Mouse (Mus musculus): ENCODE results near the gene Fzd9. TPM values are rescaled to one million over a fixed set of nuclear protein-coding genes. Genes with fewer than 3 reads are reported as not detected.

The Fzd9 gene
- 1 to 10 TPM; 1.3 to 1.9 (median 1.6) TPM for total RNA-seq (2022)

DNA sequence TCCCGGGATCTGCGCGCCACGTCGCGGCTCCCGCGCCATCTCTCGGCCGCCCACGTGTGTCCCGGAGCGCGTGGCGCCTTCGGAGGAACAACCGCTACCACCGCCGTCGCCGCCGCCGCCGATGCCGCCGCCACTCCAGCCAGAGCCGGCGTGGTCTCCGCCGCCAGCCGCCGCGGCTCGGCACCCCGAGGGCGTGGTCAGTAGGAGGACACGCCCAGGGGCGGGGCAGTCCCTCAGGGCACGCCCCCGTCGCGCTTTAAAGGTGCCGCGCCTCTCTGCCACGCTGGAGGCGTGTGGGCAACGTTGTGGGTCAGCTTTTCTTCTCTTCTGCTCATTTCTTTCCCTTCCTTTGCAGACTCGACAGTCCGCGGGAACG is at the start of gene Fzd9:
TSS of gene Fzd9 (minus strand) at position 152 of the 376 bp plus-strand sequence.
- DNase-seq (ENCODE audit: low spot score), result peak; percentile 65

DNA sequence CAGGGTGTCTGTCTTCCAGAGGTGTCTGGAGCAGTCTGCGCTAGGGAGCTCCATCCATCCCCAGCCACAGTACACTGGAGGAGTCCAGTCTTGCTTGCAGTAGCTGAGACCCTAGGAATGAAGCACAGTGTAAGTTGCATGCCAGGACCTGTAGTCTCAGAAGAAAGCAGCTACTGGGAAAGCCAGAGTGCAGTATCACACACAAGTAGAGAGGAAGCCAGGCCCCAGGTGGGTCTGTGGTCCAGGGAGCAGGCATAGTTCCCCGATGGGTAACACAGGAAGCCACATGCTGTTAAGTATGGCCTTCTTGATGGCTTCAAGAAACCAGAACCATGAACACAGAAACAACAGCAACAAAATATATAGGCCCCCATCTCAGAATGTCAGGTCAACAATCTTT is 41.0 kb upstream of the Fzd9 start:
- no peak for DNase-seq (ENCODE audit: low spot score)

DNA sequence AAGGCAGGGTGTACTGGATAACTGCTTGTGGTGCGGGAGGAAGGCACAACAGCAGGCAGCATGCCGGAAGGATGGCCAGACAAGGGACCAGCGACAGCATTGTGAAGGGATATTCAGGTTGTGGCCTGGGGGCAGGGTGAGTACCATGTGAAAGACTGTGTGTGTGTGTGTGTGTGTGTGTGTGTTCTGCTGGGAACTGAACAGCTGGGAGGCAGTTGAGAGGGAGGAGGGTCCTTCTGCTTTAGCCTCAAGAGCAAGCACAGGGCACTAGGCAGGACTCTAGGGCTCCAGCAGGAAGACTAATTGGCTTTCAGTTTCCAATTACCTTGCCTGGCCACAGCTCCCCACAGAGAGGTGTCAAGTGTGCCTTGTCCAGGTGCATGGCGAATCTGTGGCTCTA is 40.2 kb upstream of the Fzd9 start:
- no peak for DNase-seq (ENCODE audit: low spot score)

DNA sequence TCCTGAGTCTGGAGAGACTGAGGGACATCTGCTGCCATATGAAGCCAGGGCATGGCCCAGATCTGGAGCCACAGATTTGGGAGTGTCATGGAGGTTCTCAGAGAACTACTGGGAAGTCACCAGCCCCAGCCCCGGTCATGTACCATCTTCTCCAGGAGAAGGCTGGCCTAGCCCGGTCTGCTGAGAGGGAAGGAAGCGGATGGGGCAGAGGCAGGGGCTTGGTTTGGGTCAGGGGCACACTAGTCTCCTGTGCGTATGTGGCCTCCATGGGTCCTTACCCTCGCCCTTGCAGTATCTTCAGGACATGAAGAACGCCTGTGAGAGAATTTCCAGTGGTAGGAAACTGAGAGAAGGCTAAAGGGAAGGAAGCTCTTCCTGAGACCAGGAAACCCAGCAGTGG is 39.7 kb upstream of the Fzd9 start:
- no peak for DNase-seq (ENCODE audit: low spot score)

DNA sequence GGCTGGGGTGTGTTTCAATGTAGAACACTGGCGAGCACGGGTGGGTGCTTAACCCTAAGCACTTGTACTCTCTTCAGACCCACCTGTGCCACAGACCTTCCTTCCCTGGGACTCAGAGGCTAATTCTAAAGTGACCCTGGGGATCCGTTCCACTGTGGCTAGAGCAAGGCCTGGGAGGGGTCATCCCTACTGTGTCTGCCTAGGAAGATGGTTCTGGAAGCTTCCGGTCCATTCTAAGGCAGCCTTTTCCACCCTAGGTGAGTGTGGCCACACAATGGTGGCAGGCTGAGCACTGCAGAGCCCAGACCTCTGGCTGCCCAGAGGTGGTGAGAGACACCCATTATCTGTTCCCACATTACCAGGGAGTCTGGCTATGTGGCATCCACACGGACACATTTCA is 35.9 kb upstream of the Fzd9 start:
- DNase-seq (ENCODE audit: low spot score), result no peak

DNA sequence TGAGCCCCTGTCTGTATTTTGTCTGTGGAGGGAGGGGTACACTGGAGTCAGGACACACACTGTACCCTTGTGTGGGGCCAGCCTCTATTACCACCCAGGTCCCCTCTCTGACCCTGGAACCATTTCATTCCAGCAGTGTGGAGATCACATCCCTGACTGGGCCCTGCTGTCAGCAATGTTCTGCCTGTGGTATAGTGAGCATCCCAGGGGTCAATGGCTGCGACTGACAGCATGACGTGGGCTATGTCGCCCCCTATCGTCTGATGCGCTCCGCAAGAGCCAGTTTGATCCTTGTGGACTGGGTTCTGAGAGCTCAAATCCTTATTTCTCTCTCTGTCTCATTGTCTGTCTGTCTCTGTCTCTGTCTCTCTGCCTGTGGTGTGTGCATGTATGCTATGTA is 35.2 kb upstream of the Fzd9 start:
- DNase-seq (ENCODE audit: low spot score), result peak; percentile 70

DNA sequence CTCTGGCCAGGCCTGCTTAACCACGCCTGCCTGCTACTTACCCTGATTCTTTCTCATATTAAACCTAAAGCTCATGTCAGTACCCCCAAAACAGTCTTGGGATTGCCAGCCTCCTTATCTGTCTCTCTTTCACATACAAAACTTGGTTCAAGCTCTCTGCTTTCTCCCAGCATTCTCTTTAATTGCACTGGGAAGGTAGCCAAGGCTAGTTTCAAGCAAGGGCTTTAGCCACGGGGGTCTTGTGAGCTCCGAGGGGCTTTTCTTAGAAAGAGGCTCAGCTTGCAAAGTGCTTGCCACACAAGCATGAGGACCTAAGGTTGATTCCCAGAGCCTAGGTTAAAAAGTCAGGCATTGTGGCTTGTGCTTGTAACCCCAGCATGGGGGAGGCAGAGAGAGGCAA is 34.2 kb upstream of the Fzd9 start:
- DNase-seq (ENCODE audit: low spot score), result no peak

DNA sequence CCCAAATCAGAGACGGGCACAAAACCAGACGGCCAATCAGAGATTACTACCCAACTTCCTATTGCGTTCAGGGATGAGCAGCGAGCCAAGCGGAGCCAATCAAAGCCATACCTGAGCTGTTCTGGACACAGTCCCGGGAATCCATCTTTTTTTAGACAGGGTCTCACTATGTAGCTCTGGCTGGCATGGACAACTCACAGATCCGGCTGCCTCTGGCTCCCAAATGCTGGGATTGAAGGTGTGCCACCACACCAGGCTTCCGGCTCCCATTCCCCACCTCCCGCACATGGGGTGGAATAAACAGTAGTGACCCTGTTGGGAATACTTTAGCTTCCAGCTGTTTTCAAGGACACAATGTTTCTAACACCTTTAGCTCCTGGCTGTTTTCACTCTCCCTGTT is 29.2 kb upstream of the Fzd9 start:
- no peak for DNase-seq (ENCODE audit: low spot score)

DNA sequence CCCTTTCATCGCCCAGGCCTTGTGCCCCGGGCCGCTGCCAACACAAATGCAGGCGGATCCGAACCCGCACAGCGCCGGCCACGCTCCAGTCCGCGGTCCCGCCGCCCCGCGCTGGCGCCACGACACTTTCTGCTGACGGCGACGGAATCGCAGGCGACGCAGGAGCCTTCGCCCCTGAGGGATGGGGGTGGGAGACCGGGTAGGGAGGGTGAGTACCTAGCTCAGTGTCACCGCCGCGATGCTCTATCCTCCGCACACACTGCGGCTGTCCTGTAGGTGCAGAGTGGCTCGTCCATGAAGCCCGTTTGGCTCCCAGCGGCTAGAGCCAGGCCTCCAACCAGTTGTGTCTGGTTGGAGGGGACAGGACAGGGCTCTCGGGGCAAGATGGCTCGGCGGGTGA is 25.6 kb upstream of the Fzd9 start:
- no peak for DNase-seq (ENCODE audit: low spot score)

DNA sequence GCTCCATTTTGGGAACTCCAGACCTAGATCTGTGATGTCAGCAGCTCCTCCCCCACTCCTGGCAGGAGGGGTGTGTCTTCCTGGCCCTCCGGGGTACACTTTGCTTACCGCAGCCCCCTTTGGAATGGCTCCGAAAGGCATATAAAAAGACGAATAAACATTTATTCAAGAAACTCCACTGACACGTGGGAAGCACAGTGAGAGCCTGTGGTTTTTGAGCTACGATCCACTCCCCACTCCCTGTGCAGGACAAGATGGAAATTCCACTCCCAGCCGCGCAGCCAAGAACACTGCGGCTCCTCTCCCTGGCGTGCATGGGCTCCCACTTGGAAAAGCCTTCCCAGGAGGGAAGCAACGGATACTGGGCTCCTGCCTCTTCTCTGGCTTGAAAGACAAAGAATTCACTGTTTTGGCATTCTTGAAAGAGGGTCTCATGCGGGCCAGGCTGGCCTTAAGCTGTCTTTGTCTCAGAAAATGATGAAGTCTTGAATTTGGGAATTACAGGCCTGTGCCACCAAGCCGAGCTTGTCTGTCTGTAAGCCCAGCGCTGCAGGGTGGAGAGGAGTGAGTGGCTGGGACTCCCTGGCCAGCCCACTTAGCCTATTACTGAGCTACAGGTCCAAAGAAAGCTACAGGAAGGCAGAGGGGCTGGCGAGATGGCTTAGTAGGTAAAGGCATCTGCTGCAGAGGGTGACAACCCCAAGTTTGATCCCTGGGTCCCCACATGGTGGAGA is 23.8 kb upstream of the Fzd9 start:
- DNase-seq (ENCODE audit: low spot score), result no peak

DNA sequence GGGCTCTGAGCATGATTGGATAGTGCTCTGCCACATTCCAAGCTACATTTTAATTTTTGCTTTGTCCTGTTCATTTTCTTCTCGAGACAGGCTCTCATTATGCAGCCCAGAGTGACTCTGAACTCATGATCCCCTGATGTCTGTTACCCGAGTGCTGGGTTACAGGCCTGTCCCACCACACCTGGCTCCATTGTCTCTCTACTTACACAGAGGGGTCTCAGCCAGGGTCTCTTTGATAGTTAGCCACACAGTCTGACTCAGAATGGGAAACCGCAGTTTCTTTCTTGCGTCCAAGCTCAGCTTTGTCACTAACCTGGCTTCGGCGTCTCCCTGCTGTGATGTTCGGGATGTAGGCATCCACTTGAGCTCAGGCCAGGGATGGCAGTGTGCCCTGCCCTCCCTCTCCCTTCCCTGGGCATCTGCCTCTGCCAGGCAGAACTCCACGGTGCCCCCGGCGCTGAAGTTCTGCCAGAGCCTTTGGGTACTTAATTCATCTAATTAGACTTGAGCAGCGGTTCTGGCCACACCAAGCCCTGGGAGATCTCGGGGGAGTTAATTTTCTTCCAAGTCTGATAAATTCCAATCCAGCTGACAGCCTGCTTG is 20.6 kb upstream of the Fzd9 start:
- no peak for DNase-seq (ENCODE audit: low spot score)

DNA sequence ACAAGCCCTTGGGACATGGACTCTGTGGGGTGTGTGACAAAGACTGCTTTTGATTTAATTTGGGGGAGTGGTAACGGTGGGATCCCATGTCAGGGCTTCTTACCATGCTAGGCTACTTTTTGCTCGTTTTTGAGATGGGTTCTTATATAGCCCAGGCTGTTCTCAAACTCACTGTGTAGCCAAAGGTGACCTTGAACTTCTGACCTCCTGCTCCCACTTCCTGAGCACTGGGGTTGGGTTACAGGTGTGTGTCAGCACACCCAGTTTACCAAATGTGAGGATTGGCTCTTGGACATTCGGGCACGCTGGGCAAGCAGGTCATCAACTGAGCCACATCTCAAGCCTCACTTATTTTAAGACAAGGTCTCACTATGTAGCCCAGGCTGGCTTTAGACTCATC is 19.3 kb upstream of the Fzd9 start:
- DNase-seq (ENCODE audit: low spot score), result no peak

DNA sequence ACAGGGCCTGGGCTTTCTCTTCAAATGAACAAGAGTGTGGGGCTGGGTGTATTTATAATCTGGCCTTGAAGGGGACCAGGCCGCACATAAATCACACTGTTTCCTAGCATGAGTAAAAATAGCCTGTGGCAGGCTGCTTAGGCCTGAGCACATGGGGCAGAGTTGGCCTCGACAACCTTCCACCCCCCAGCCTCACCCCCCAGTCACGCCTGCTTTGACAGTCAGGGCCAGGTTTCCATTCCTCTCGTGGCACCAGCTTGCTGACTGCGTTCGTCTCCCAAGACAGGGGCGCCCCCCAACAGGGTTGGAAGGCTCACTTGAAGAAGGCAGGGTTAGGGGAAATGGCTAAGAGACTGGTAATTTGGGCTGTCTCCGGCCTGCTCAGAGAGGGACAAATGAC is 18.4 kb upstream of the Fzd9 start:
- no peak for DNase-seq (ENCODE audit: low spot score)

DNA sequence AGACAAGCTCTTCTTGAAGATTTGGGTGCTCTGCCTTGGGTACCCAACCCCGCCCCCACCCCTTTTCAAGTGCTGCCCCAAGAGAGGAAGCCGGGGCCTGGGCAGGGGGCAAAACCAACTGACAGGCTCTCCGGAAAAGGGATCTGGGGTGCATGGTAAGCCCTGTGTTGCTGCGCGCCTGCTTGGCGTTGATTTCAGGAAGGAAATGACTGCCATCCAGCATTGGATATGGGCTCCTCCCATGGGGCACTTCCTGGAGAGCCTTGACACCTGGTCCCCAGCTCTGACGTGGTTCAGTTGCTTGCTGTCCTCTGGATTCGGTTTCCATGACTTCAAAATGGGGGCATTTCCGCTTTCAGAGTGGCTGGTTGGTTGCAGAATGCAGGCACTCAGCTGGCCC is 13.5 kb upstream of the Fzd9 start:
- DNase-seq (ENCODE audit: low spot score), result no peak

DNA sequence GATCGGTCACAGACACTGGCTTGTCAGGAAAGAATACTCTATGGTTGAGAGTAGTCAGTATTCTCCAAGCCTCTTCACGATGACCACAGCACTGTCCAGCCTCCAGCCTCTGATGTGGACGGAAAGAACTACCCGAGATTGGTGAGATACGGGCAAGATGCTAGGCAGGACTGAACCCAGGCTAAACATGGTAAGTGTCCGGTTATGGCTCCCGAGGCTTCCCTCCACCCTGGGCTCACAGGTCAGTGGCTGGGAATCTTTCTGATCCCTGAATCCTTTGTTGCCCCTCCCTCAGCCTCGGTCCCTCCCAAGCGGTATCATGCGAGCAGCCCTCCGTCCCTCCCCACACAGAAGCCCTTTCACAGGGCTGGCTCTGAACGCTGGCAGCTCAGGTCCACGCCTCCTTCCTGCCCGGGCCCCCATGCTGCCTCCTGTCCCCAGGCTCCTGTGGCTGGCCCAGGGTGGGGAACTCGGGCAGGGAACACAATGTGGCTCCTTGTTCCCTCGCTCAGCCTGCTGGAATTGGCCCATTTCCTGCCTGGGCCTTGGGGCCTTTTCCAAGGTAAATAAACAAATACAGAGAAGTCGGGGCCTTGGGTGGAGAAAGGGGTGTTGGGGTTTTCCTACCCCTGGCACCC is 13.0 kb upstream of the Fzd9 start:
- peak; percentile 53 for DNase-seq (ENCODE audit: low spot score)

DNA sequence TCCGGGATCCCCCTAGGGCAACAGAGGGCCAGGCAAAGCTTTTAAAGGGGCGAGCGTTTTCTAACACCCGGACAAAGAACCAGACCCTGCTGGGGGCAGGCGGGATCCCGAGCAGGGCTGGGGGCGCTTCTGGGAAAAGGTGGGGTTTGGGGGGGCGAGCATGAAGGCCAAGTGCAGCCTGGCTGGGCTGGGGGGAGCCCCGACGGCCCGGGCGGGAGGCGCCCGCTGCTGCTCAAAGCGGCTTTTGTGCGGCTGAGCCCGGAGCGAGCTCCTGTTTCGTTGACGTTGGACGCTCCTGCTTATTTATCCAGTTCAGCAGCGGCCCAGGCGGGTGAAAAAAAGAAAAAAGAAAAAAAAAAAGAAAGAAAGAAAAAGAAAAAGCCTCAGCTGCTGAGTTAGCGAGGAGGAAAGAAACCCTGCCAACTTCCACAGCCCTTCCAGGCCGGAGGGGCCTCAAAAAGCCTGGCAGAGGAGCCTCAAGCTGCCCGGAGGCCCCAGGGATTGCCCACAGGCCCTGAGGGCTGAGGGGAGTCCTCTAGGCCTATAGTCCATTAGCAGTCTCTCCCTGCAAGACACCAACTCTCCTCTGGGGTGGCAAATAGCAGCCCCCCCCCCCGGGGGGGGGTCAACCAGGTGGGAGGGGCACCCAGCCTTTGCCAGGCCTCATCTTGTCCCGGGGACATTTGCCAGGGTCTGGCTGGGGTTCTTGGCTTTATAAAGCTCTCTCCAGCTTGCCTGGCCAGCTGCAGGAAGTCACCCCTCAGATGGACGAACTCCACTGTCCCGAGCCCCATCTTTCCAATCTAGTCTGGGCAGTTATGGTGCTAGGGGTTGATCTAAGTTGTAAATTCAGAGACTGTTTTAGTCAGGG is 7.5 kb upstream of the Fzd9 start:
- DNase-seq (ENCODE audit: low spot score), result no peak

DNA sequence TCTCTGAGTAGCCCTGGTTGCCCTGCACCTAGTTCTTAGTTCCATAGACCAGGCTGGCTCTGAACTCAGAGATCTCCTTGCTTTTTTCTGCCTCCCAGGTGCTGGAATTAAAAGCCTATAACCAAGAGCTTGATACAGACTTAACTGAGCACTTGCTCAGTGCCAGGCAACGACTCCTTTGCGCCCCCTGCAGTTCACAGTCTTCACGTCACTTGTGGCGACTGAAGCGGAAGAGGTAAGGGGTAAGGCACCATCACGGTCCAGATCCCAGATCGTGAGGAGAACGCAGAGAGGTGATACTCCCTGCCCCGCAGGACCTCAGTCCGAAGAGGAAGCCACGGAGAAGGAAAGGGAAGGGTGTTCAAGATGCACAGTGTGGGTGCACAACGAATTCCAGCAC is 6.5 kb upstream of the Fzd9 start:
- DNase-seq (ENCODE audit: low spot score), result no peak

DNA sequence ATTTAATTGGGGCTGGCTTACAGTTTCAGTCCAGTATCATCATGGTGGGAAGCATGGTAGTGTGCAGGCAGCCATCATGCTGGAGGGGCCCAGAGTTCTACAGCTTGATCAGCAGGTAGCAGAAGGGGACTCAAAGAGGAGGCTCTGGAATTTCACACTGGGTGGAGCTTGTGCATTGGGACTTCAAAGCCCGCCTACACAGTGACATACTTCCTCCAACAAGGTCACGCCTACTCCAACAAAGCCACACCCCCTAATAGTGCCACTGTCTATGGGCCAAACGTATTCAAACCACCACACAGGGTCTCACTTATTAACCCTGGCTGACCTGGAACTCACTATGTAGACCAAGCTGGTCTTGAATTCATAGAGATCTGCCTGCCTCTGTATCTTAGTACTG is 5.1 kb upstream of the Fzd9 start:
- no peak for DNase-seq (ENCODE audit: low spot score)

DNA sequence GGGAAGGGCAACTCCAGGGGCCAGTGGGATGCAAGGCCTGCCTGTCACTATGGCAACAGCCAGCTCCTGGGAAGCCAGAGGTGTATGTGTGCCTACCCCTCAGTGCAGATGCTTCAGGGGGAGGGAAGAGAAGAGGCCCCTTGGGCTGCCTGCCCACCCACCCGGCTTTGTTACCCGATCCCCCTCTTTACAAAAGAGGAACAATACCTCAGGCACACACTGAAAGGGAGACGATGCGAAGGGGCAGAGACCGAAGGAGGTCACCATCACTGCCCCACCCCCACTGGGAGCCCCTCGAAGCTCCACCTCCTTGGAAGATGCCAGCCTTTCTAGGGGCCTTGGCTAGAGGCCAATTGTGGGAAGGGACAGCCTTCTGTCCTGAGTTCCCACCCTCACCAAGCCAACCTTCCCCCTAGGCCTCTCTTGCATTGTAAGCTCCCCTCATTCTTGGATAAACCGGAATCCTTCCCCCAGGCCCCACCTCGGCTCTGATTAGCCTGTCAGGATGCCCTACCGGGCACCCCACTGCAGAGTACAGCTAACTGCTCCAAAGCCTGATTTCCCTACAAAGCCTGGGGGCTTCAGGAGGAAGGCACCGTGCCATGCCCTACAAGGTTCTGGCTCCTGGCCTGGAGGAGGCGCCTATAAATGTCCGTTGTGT is 2.8 kb upstream of the Fzd9 start:
- no peak for DNase-seq (ENCODE audit: low spot score)

DNA sequence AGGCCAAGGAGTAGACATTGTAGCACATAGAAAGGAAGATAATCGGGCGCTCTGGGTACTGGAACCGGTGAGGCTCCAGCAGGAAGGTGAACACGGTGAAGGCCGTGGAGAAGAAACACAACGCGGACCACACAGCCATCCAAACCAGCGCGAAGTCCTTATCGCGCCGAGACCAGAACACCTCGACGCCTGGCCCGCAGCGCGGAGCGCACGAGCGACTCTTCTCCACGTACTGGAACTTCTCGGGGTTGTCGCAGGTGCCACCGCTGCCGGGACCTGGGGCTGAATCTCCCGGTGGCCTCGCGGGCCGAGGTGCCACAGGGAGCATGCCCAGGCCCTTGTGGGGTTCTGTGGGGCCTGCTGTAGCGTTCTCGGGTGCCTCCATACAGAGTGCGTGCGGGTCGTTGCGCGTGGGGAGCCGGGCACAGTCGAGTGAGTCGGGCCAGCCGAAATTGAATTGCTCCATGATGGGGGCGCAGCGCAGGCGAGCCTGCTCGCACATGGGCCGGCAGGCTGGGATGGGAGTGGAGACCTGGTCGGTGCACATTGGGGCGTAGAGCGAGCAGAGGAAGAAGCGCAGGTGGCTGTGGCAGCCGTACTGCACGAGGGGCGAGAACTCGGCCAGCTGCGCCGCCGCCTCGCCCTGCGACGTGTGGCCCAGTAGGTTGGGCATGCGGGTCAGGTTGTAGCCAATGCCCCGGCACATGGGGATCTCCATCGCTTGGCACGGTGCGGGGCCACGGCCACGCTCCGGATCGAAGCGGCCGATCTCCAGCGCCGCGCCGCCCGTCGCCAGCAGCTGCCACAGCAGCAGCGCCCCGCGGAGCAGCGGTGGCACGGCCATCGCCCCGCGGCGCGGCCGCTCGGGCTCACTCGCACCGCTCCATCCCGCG is 598 bp downstream of the Fzd9 start:
- no peak for DNase-seq (ENCODE audit: low spot score)
